Mouse (Mus musculus): ENCODE measurements around the gene Syt3.

Syt3 gene

GRCm38 (mm10) chr7:44405346-44406014, 21.6 kb downstream of the Syt3 start:
- DNase-seq (ENCODE audit: low read depth, low spot score) = peak; percentile 100

- DNase-seq (ENCODE audit: low read depth, low spot score) = no peak
Measured at GRCm38 (mm10) chr7:44406015-44406355, 22.1 kb downstream of the Syt3 start.

GRCm38 (mm10) chr7:44411144-44411543, 27.2 kb downstream of the Syt3 start:
- DNase-seq (ENCODE audit: low read depth, low spot score) = no peak

GRCm38 (mm10) chr7:44413307-44413706, 29.4 kb downstream of the Syt3 start:
- no peak for DNase-seq (ENCODE audit: low read depth, low spot score)

GRCm38 (mm10) chr7:44427666-44428065, 43.8 kb downstream of the Syt3 start:
- DNase-seq (ENCODE audit: low read depth, low spot score) = no peak

- DNase-seq (ENCODE audit: low read depth, low spot score) = peak; percentile 77
Measured at GRCm38 (mm10) chr7:44428171-44428950, 44.5 kb downstream of the Syt3 start.

GRCm38 (mm10) chr7:44428968-44429521, 45.1 kb downstream of the Syt3 start, which contains the start of gene Lrrc4b:
Gene Lrrc4b, plus strand, starts transcription at chr7:44429018.
- DNase-seq (ENCODE audit: low read depth, low spot score) = peak; percentile 89

- DNase-seq (ENCODE audit: low read depth, low spot score) = peak; percentile 70
Measured at GRCm38 (mm10) chr7:44429534-44430488, 45.9 kb downstream of the Syt3 start.

- DNase-seq (ENCODE audit: low read depth, low spot score) = peak; percentile 63
Measured at GRCm38 (mm10) chr7:44432550-44432949, 48.6 kb downstream of the Syt3 start.

GRCm38 (mm10) chr7:44433371-44433770, 49.5 kb downstream of the Syt3 start:
- DNase-seq (ENCODE audit: low read depth, low spot score) = peak; percentile 76

- no peak for DNase-seq (ENCODE audit: low read depth, low spot score)
Measured at GRCm38 (mm10) chr7:44434089-44434488, 50.2 kb downstream of the Syt3 start.

- peak; percentile 70 for DNase-seq (ENCODE audit: low read depth, low spot score)
Measured at GRCm38 (mm10) chr7:44435796-44436195, 51.9 kb downstream of the Syt3 start.

GRCm38 (mm10) chr7:44436267-44436666, 52.4 kb downstream of the Syt3 start:
- peak; percentile 62 for DNase-seq (ENCODE audit: low read depth, low spot score)

GRCm38 (mm10) chr7:44437188-44437587, 53.3 kb downstream of the Syt3 start:
- no peak for DNase-seq (ENCODE audit: low read depth, low spot score)

- peak; percentile 79 for DNase-seq (ENCODE audit: low read depth, low spot score)
Measured at GRCm38 (mm10) chr7:44437933-44438332, 54.0 kb downstream of the Syt3 start.

- no peak for DNase-seq (ENCODE audit: low read depth, low spot score)
Measured at GRCm38 (mm10) chr7:44439696-44440095, 55.8 kb downstream of the Syt3 start.

- DNase-seq (ENCODE audit: low read depth, low spot score) = no peak
Measured at GRCm38 (mm10) chr7:44440479-44440878, 56.6 kb downstream of the Syt3 start.

- peak; percentile 44 for DNase-seq (ENCODE audit: low read depth, low spot score)
Measured at GRCm38 (mm10) chr7:44441180-44441579, 57.3 kb downstream of the Syt3 start.

- DNase-seq (ENCODE audit: low read depth, low spot score) = peak; percentile 94
Measured at GRCm38 (mm10) chr7:44441648-44442109, 57.8 kb downstream of the Syt3 start.

- peak; percentile 80 for DNase-seq (ENCODE audit: low read depth, low spot score)
Measured at GRCm38 (mm10) chr7:44442407-44442821, 58.5 kb downstream of the Syt3 start.

Measured in brain, adult 2 months (tissue).